Mouse (Mus musculus) C2C12 (cell line): ENCODE results near the gene Cst6. TPM values are rescaled to one million over a fixed set of nuclear protein-coding genes. Genes with fewer than 3 reads are reported as not detected.

ENCODE experiments used
- H3K27me3 ChIP-seq: one replicate; pipeline ENCODE4 v1.6.1; 2011; ENCODE audit not compliant: control insufficient read depth, insufficient read depth, insufficient read length
- H3K36me3 ChIP-seq: one replicate; pipeline ENCODE4 v1.6.1; 2011; ENCODE audit not compliant: control insufficient read depth, insufficient read depth
- H3K4me3 ChIP-seq: one replicate; pipeline ENCODE4 v1.5.1; 2011; ENCODE audit warnings: mild to moderate bottlenecking, control low read depth; ENCODE audit not compliant: poor library complexity, insufficient read depth, severe bottlenecking
- H3K79me2 ChIP-seq: one replicate; pipeline ENCODE4 v1.6.1; 2011; ENCODE audit not compliant: control insufficient read depth, insufficient read depth
- H3K79me3 ChIP-seq: one replicate; pipeline ENCODE4 v1.6.1; 2011; ENCODE audit warnings: low read depth, control low read depth
- H3ac ChIP-seq: one replicate; pipeline ENCODE3; 2011; ENCODE audit warnings: low read depth; ENCODE audit not compliant: control insufficient read depth, insufficient read length
- CEBPB ChIP-seq: IDR thresholded peaks from one replicate; pipeline ENCODE4 v1.6.1; 2011; ENCODE audit warnings: low read depth, mild to moderate bottlenecking, control low read depth, moderate library complexity
- CTCF ChIP-seq: IDR thresholded peaks from one replicate; pipeline ENCODE4 v1.5.1; 2011; ENCODE audit not compliant: control insufficient read depth, insufficient read depth, insufficient read length
- FOSL1 ChIP-seq: IDR thresholded peaks from one replicate; pipeline ENCODE4 v1.8.0; 2011; ENCODE audit warnings: mild to moderate bottlenecking, low read length; ENCODE audit not compliant: poor library complexity, insufficient read depth, severe bottlenecking
- MAX ChIP-seq: IDR thresholded peaks from one replicate; pipeline ENCODE4 v1.6.1; 2011; ENCODE audit warnings: mild to moderate bottlenecking, control low read depth
- MYOD1 ChIP-seq: IDR thresholded peaks from one replicate; pipeline ENCODE4 v1.6.1; 2011; ENCODE audit warnings: low read depth; ENCODE audit not compliant: control insufficient read depth, insufficient read length
- MYOG ChIP-seq: IDR thresholded peaks from one replicate; pipeline ENCODE4 v1.6.1; 2011; ENCODE audit not compliant: control insufficient read depth, insufficient read length; ENCODE audit errors: extremely low read depth
- USF1 ChIP-seq: IDR thresholded peaks from one replicate; pipeline ENCODE4 v1.6.1; 2011; ENCODE audit warnings: low read depth, mild to moderate bottlenecking, control low read depth, moderate library complexity
- polyA plus RNA-seq: library from polyadenylated mRNA; unstranded; fragments of >200 nt; fragmentation: generic; extraction: Trizol; gene quantifications from one replicate; pipeline ENCODE4 v1.2.1, GENCODE M21; 2012; ENCODE audit warnings: missing spikeins

The Cst6 gene
- polyA plus RNA-seq, 1 experiment = 85.8 TPM

DNA sequence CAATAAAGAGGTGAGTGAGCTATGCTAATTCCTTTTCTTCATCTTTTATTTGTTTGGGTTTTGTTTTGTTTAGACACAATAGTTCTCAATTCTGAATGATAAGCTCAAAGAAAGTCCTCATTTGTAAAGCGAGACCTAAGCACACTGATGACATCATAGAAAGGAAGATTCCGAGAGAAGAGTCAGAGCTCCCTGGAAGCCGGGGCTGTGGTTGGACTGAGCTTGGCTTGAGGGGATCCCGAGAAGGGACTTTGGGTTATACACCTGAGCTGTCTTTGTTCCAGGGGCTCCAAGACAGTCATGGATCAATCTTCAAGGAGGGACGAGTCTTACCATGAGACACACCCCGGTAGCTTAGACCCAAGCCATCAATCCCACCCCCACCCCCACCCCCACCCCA is 13.9 kb downstream of the Cst6 start, which contains the start of gene Catsper1:
TSS of gene Catsper1 (plus strand) at position 301 of the 400 bp plus-strand sequence.
- Histone ChIP-seq H3K4me3 (no peak within 1 kb of the TSS), H3K79me3 (no peaks in the 10 kb centered on the region), H3ac (no peak within 1 kb of the TSS), H3K27me3 (no peaks in the 10 kb centered on the region), H3K79me2 (no peaks in the 10 kb centered on the region), H3K36me3 (no peaks in the 10 kb centered on the region)
- no peak for TF ChIP-seq MAX
- no peak for TF ChIP-seq MYOD1
- no peak for TF ChIP-seq USF1
- no peak for TF ChIP-seq MYOG
- TF ChIP-seq CTCF = no peak
- no peak for TF ChIP-seq CEBPB
- TF ChIP-seq FOSL1 = no peak

DNA sequence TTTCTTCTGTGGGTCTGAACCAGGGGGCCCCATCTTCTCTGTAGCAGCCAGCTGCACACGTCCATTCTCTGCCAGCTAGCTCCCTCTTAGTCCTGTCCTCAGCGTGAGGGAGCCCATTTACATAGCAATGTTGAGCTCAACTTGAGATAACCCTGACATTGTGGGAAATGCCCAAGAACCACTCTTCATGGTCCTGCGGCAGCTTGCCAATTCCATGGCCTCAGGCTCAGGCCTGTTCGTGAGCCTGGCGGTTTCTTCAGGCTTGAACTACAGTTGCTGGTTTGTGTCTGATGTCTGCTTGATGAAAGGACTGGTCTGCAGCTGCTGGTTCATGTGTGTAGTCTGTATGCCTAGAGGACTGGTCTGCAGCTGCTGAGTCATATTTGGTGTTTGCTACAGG is 14.6 kb downstream of the Cst6 start:
- H3ac ChIP-seq = no peak overlapping the region
- no peak overlapping the region for H3K4me3 ChIP-seq
- H3K79me3 ChIP-seq = no peaks in the 10 kb centered on the region
- H3K36me3 ChIP-seq = no peaks in the 10 kb centered on the region
- H3K79me2 ChIP-seq = no peaks in the 10 kb centered on the region
- no peaks in the 10 kb centered on the region for H3K27me3 ChIP-seq
- no peak for TF ChIP-seq CTCF
- no peak for TF ChIP-seq USF1
- no peak for TF ChIP-seq MAX
- TF ChIP-seq MYOG = no peak
- TF ChIP-seq FOSL1 = no peak
- TF ChIP-seq MYOD1 = no peak
- TF ChIP-seq CEBPB = no peak

DNA sequence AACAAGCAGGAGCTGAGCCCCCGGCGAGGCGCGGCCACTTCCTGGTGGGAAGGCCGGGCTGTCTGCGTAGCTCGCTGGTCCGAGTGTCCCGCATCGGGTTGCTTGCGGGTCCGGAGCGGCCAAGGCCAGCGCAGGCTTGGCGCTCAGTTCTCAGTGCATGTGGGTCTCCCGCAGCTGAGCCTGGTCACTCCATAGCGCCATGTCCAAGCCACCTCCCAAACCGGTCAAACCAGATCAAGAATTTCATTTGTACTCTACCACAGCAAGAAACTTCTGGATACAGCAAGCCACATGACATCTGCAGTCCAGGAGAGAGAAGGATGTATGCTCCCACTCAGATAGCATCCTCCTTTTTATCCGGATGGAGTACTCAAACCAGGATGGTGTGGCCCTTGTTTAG is 21.4 kb downstream of the Cst6 start:
- Histone ChIP-seq H3K4me3 (no peak overlapping the region), H3K27me3 (no peaks in the 10 kb centered on the region)
- TF ChIP-seq MAX (no peak), MYOG (no peak), MYOD1 (no peak), CEBPB (no peak), FOSL1 (no peak), CTCF (no peak)

DNA sequence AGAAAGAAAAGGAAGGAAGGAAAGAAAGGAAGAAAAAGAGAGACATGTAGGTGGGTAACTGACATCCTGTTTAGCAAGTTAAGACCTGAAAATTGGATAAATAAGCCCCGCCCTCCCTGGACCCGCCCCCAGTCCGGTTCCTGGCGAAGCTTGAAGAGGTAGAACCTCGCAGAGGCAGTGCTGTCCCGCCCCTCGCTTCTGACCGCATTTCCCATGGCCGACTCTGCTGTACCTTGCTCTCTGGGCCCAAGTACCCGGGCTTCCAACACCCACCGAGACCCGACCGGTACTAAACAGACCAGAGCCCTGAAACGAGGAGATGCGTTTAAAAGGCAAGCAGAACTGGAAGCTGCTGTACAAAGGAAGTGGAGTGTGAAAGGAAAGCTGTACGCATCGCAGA is 25.6 kb downstream of the Cst6 start:
- H3K4me3 ChIP-seq = no peak overlapping the region
- TF ChIP-seq FOSL1 (no peak), CEBPB (no peak), MYOG (no peak)
- H3K79me3 ChIP-seq = no peaks in the 10 kb centered on the region
- H3K27me3 ChIP-seq = no peaks in the 10 kb centered on the region
- no peaks in the 10 kb centered on the region for H3K79me2 ChIP-seq
- H3K36me3 ChIP-seq = no peaks in the 10 kb centered on the region
- H3ac ChIP-seq = no peak overlapping the region

More for the DNA sequence above, 21.4 kb downstream of the Cst6 start:
- H3K79me2 ChIP-seq = no peaks in the 10 kb centered on the region
- no peak overlapping the region for H3ac ChIP-seq
- H3K36me3 ChIP-seq = no peaks in the 10 kb centered on the region
- H3K79me3 ChIP-seq = no peaks in the 10 kb centered on the region

DNA sequence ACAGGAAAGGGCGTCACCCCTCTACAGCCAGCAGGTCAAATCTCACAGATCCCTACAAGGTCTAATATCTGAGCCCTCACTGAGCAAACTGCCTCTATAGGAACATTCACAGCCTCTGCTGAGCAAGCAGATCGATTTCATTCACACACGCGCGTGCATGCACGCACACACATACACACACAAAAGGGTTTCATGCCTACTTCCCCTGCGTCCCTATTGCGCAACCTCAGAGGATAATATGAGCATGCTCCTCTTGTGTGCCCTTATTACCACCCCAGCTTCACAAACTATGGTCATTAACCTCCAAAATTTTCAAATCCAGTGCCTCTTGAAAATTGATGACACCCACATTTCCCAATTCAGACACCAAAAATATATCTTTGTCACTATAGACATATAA is 36.2 kb downstream of the Cst6 start:
- Histone ChIP-seq H3K27me3 (no peaks in the 10 kb centered on the region), H3K4me3 (no peak overlapping the region), H3K36me3 (no peaks in the 10 kb centered on the region), H3K79me2 (no peaks in the 10 kb centered on the region), H3K79me3 (no peaks in the 10 kb centered on the region), H3ac (no peak overlapping the region)
- TF ChIP-seq MYOG = no peak
- TF ChIP-seq CTCF = no peak
- TF ChIP-seq CEBPB = peak; percentile 81
- no peak for TF ChIP-seq FOSL1

DNA sequence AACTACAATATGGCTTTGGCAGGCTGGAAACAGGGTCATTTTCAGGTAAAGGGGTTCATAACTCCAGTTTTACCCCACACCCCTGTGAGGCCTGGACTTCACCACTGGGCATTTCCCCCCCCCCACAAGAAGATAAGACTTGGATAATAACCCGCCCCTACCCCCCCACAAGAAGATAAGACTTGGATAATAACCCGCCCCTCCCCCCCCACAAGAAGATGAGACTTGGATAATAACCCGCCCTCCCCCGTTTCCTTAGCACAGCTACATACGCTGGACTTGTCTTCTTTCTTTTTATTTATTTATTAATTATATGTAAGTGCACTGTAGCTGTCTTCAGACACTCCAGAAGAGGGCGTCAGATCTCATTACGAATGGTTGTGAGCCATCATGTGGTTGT is 40.3 kb downstream of the Cst6 start:
- no peak for TF ChIP-seq CEBPB
- no peak for TF ChIP-seq MAX
- no peak for TF ChIP-seq MYOD1
- TF ChIP-seq FOSL1 = no peak
- no peak for TF ChIP-seq MYOG
- no peak for TF ChIP-seq CTCF
- TF ChIP-seq USF1 = no peak
- no peaks in the 10 kb centered on the region for H3K36me3 ChIP-seq

More for the DNA sequence above, 40.3 kb downstream of the Cst6 start:
- H3K27me3 ChIP-seq = no peaks in the 10 kb centered on the region
- no peak overlapping the region for H3K4me3 ChIP-seq
- no peaks in the 10 kb centered on the region for H3K79me3 ChIP-seq
- no peak overlapping the region for H3ac ChIP-seq
- no peaks in the 10 kb centered on the region for H3K79me2 ChIP-seq
